Mouse (Mus musculus): Measurements from ENCODE around the gene Cnp. TPM values are rescaled to one million over a fixed set of nuclear protein-coding genes. Genes with fewer than 3 reads are reported as not detected.

Gene Cnp
- total and polyA plus RNA-seq, 3 experiments, result 2.7 to 5.9 (median 4.8) TPM

GRCm38 (mm10) chr11:100541577-100541976 is 33.1 kb upstream of the Cnp start:
- TF ChIP-seq POLR2AphosphoS5 (IDR thresholded peaks at IDR 0.05; ENCODE audit: insufficient replicate concordance, low read depth, low read length) (no peak), GATA2 (IDR thresholded peaks at IDR 0.05; ENCODE audit: borderline replicate concordance, low read depth, low read length) (no peak)
- H3K9me3 ChIP-seq (replicated peaks), result no peaks in the 10 kb centered on the region
- no peak overlapping the region for H3K4me3 ChIP-seq (ENCODE audit: low read depth, low read length)
- DNase-seq (ENCODE audit: low spot score), result no peak
- peaks cover 22% of the 10 kb centered on the region for H3K27me3 ChIP-seq (ENCODE audit: insufficient read depth, low read length)
- no peak for ATAC-seq (ENCODE audit: extremely low read depth, insufficient number of reproducible peaks, low FRiP score, poor library complexity, severe bottlenecking)
- H3K36me3 ChIP-seq (replicated peaks), result no peaks in the 10 kb centered on the region
- peaks cover 28% of the 10 kb centered on the region for H3K4me1 ChIP-seq (ENCODE audit: insufficient read depth, low read depth, low read length)

- TF ChIP-seq GATA2 (IDR thresholded peaks at IDR 0.05; ENCODE audit: borderline replicate concordance, low read depth, low read length) (no peak), POLR2AphosphoS5 (IDR thresholded peaks at IDR 0.05; ENCODE audit: insufficient replicate concordance, low read depth, low read length) (no peak), GATA1 (IDR thresholded peaks at IDR 0.05; ENCODE audit: borderline replicate concordance, low read length) (no peak), TAL1 (conservative IDR thresholded peaks at IDR 0.05; ENCODE audit: low read depth, low read length) (no peak), CTCF (IDR thresholded peaks at IDR 0.05; ENCODE audit: low read depth, low read length) (no peak)
- H3K9me3 ChIP-seq (replicated peaks), result no peaks in the 10 kb centered on the region
- no peaks in the 10 kb centered on the region for H3K36me3 ChIP-seq (replicated peaks)
- H3K4me1 ChIP-seq (ENCODE audit: insufficient read depth, low read depth, low read length), result peaks cover 56% of the 10 kb centered on the region
- H3K4me3 ChIP-seq (ENCODE audit: low read depth, low read length), result peak within 1 kb of the TSS; percentile 69
- peak; percentile 94 for DNase-seq (ENCODE audit: low spot score)
- peak; percentile 96 for ATAC-seq (ENCODE audit: extremely low read depth, insufficient number of reproducible peaks, low FRiP score, poor library complexity, severe bottlenecking)
- H3K27me3 ChIP-seq (ENCODE audit: insufficient read depth, low read length), result peaks cover 16% of the 10 kb centered on the region
Measured at GRCm38 (mm10) chr11:100544832-100545745, 29.6 kb upstream of the Cnp start, which contains the start of gene Ttc25. TSS of gene Ttc25 (plus strand) at chr11:100545607.

- ATAC-seq (ENCODE audit: extremely low read depth, insufficient number of reproducible peaks, low FRiP score, poor library complexity, severe bottlenecking) (no peak), DNase-seq (ENCODE audit: low spot score) (no peak)
- no peak for TF ChIP-seq GATA2 (IDR thresholded peaks at IDR 0.05; ENCODE audit: borderline replicate concordance, low read depth, low read length)
- no peak for TF ChIP-seq GATA1 (IDR thresholded peaks at IDR 0.05; ENCODE audit: borderline replicate concordance, low read length)
- peak overlapping the region; percentile 69 for H3K4me3 ChIP-seq (ENCODE audit: low read depth, low read length)
- no peaks in the 10 kb centered on the region for H3K9me3 ChIP-seq (replicated peaks)
- H3K27me3 ChIP-seq (ENCODE audit: insufficient read depth, low read length), result peaks cover 19% of the 10 kb centered on the region
- peaks cover 55% of the 10 kb centered on the region for H3K4me1 ChIP-seq (ENCODE audit: insufficient read depth, low read depth, low read length)
- no peaks in the 10 kb centered on the region for H3K36me3 ChIP-seq (replicated peaks)
Measured at GRCm38 (mm10) chr11:100545746-100546085, 29.0 kb upstream of the Cnp start.

- DNase-seq (ENCODE audit: low spot score) (no peak), ATAC-seq (ENCODE audit: extremely low read depth, insufficient number of reproducible peaks, low FRiP score, poor library complexity, severe bottlenecking) (no peak)
- no peaks in the 10 kb centered on the region for H3K36me3 ChIP-seq (replicated peaks)
- no peaks in the 10 kb centered on the region for H3K9me3 ChIP-seq (replicated peaks)
- H3K4me1 ChIP-seq (ENCODE audit: insufficient read depth, low read depth, low read length), result peaks cover 49% of the 10 kb centered on the region
- H3K27me3 ChIP-seq (ENCODE audit: insufficient read depth, low read length), result peaks cover 21% of the 10 kb centered on the region
- H3K4me3 ChIP-seq (ENCODE audit: low read depth, low read length), result no peak overlapping the region
- no peak for TF ChIP-seq GATA1 (IDR thresholded peaks at IDR 0.05; ENCODE audit: borderline replicate concordance, low read length)
Measured at GRCm38 (mm10) chr11:100546955-100547354, 27.7 kb upstream of the Cnp start.

- no peak overlapping the region; the same call in 1 of the 2 replicates for H3K4me3 ChIP-seq (ENCODE audit: low read depth, low read length)
- H3K27me3 ChIP-seq (ENCODE audit: insufficient read depth, low read length), result peaks cover 26% of the 10 kb centered on the region
- no peaks in the 10 kb centered on the region for H3K36me3 ChIP-seq (replicated peaks)
- no peak for TF ChIP-seq GATA1 (IDR thresholded peaks at IDR 0.05; ENCODE audit: borderline replicate concordance, low read length)
- no peak for TF ChIP-seq GATA2 (IDR thresholded peaks at IDR 0.05; ENCODE audit: borderline replicate concordance, low read depth, low read length)
- no peak for TF ChIP-seq CTCF (IDR thresholded peaks at IDR 0.05; ENCODE audit: low read depth, low read length)
- no peak for TF ChIP-seq POLR2AphosphoS5 (IDR thresholded peaks at IDR 0.05; ENCODE audit: insufficient replicate concordance, low read depth, low read length)
- TF ChIP-seq TAL1 (conservative IDR thresholded peaks at IDR 0.05; ENCODE audit: low read depth, low read length), result no peak
- ATAC-seq (ENCODE audit: extremely low read depth, insufficient number of reproducible peaks, low FRiP score, poor library complexity, severe bottlenecking), result no peak
- no peaks in the 10 kb centered on the region for H3K9me3 ChIP-seq (replicated peaks)
- peaks cover 48% of the 10 kb centered on the region for H3K4me1 ChIP-seq (ENCODE audit: insufficient read depth, low read depth, low read length)
- peak; percentile 29 for DNase-seq (ENCODE audit: low spot score)
Measured at GRCm38 (mm10) chr11:100548141-100548540, 26.6 kb upstream of the Cnp start.

- Histone ChIP-seq H3K4me3 (ENCODE audit: low read depth, low read length) (no peak overlapping the region), H3K36me3 (replicated peaks) (no peaks in the 10 kb centered on the region), H3K27me3 (ENCODE audit: insufficient read depth, low read length) (peaks cover 32% of the 10 kb centered on the region), H3K9me3 (replicated peaks) (no peaks in the 10 kb centered on the region), H3K4me1 (ENCODE audit: insufficient read depth, low read depth, low read length) (peaks cover 48% of the 10 kb centered on the region)
- DNase-seq (ENCODE audit: low spot score), result no peak
- no peak for ATAC-seq (ENCODE audit: extremely low read depth, insufficient number of reproducible peaks, low FRiP score, poor library complexity, severe bottlenecking)
- no peak for TF ChIP-seq GATA1 (IDR thresholded peaks at IDR 0.05; ENCODE audit: borderline replicate concordance, low read length)
- TF ChIP-seq POLR2AphosphoS5 (IDR thresholded peaks at IDR 0.05; ENCODE audit: insufficient replicate concordance, low read depth, low read length), result no peak
- TF ChIP-seq CTCF (IDR thresholded peaks at IDR 0.05; ENCODE audit: low read depth, low read length), result no peak
- TF ChIP-seq GATA2 (IDR thresholded peaks at IDR 0.05; ENCODE audit: borderline replicate concordance, low read depth, low read length), result no peak
- no peak for TF ChIP-seq TAL1 (conservative IDR thresholded peaks at IDR 0.05; ENCODE audit: low read depth, low read length)
Measured at GRCm38 (mm10) chr11:100549466-100549865, 25.2 kb upstream of the Cnp start.
